Mouse (Mus musculus) adrenal gland, adult 18-20 months (tissue): ENCODE results near the gene Eif1. TPM values are rescaled to one million over a fixed set of nuclear protein-coding genes. Genes with fewer than 3 reads are reported as not detected.
A peak's percentile ranks its signal among the peaks of the same experiment; 100 is the strongest.
"Not testable (repeated sequence)": the region's sequence is repeated elsewhere in the genome, so short reads cannot be mapped to it uniquely, and the experiment has no call there.

Experiments
- DNase-seq, 2 experiments: peaks; one replicate each; pipeline ENCODE4 v3.0.0; 2021 to 2022; ENCODE audit warnings: low spot score in 2 of 2
- long read RNA-seq, 2 experiments: library from polyadenylated mRNA; stranded (forward); transcript quantifications; one replicate each; pipeline ENCODE4 v2.0.0; 2021
- total RNA-seq, 2 experiments: library from RNA; stranded (reverse); gene quantifications; 1 replicate in 1 of 2; 2 replicates in 1 of 2; pipeline ENCODE4 v1.2.3; 2021

Eif1 gene
- total RNA-seq: 1,000 to 10,000 TPM; 1,436 to 1,462 TPM
- long read RNA-seq, experiment 1, transcript Eif1-201 (4 exons, 1,322 nt): major isoform, 395 of 417 reads
- long read RNA-seq, experiment 1, partial matches to known transcripts: 5 of 417 reads
- long read RNA-seq, experiment 1, other reads (novel, unspliced or antisense): 12 of 417 reads
- long read RNA-seq, experiment 2, transcript Eif1-201 (4 exons, 1,322 nt): major isoform, 898 of 938 reads
- long read RNA-seq, experiment 2, transcript Eif1-203 (3 exons, 447 nt): minor isoform, 10 of 938 reads
- long read RNA-seq, experiment 2, partial matches to known transcripts: 2 of 938 reads
- long read RNA-seq, experiment 2, other reads (novel, unspliced or antisense): 27 of 938 reads

DNA sequence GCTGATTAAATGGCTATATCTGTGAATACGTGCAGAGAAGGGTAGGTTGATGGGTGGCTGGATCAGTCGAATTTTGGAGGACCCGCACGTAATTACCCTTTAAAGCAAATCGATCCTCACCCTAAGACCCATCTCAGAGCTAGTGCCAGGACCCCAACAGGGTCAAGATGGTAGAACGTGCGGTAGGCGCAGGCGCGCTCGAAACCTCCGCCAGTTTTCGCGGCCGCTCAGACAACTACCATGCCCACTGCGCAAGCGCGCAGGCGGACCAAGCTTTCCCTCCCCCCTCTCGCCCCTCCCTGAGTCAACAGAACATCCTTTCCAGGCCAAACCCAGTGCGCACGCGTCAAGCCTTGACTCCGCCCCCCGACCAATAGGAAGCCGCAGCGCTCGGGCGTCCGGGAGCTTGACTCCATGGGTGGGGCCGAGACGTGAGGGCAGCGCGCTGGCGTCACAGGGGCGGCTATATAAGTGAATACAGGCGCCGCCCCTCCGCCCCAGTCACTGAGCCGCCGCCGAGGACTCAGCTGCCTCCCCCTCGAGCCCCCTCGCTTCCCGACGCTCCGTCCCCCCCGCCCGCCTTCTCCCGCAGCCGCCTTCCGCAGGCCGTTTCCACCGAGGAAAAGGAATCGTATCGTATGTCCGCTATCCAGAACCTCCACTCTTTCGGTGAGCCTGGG, at the start of gene Eif1:
Gene Eif1 (plus strand): TSS at position 394 of the 680 bp plus-strand sequence.
- DNase-seq: peak; percentile 99 to 100

DNA sequence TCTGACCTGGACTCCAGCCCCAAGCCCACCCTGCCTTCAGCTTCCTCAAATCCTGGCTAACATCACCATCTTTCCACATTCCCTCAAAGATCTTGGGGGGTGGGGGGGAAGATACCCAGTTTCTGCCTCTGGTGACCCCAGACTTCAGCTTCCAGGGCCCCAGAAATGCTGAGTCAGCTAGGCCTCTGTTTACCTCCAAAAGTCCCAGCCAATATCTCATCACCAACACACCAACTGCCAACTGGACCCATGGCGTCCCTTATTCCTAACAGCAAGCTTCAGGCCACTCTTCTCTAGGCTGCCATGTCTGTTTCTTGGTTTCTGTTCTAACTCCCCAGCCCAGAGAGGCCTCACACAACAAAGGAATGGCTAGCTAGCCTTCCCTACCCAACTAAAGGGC, 47.8 kb upstream of the Eif1 start:
- DNase-seq: no peak

DNA sequence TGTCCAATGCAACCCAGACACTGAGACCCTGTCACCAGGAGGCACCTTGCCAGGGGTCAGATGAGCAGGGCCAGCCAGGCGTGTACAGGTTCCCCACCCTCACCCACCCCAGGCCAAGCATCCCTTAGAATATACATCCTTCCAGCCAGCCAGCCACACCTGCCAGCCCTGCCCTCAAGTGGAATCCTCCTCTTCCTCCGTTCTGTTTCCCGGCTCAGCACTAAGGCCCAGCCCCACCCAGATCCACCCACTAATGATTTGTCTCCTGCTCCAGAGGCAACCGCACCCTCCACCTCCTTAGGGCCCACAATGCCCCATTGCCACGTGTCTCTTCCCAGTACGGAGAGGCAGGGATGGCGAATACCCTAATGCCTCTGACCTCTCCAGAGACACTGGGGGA, 45.0 kb upstream of the Eif1 start:
- no peak for DNase-seq

DNA sequence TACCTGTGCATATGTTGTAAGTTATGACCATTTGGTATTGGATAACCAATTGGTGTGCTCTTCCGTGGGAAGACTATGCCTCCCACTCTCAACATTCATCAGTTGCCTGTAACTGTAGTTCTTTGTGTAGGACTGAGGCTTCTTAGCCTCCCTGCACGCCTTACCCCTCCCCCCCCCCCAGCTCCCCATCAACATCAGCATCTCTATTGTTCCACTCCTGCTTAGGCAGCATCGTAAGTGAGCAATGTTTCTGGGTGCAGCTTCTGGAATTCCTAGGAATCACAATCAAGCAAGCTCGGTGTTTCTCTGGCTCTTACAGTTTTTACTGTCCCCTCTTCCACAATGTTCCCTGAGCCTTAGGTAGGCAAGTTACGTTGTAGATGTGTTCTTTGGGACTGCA, 44.2 kb upstream of the Eif1 start:
- DNase-seq: no peak

DNA sequence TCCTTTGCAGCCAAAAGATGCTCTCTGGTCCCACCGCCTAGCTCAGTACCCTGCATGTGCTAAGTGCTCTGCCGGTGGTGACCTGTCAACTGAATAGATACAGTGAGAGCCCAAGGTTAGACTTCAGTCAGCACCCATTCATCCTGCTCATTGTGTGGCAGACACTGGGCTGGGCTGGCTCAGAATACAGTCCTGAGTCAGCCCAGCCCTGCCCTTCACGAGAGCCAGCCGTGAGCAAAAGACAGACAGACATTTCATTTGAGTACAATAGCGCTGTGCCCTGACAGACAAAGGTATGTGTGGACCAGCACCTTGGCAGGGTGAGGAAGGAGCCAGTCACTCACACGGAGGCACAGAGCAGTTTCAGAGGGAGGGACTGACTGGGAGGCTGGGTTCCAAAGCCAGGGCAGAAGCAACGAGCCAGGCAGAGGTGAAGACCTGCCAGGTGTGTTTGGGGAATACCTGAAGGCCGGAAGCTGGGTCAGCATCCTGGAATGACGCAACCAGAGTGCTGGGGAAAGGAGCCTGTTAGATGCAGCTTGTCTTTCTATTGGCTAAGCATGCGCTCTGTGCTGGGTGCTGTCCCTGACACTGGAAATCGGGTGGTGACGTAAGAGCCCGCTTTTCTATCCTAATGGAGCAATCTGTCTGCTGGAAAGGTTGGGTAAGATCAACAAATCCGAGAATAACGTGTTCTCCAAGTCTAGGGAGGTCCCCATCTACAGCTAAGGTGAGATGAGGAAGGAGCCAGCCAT, 41.8 kb upstream of the Eif1 start:
- DNase-seq: no peak

DNA sequence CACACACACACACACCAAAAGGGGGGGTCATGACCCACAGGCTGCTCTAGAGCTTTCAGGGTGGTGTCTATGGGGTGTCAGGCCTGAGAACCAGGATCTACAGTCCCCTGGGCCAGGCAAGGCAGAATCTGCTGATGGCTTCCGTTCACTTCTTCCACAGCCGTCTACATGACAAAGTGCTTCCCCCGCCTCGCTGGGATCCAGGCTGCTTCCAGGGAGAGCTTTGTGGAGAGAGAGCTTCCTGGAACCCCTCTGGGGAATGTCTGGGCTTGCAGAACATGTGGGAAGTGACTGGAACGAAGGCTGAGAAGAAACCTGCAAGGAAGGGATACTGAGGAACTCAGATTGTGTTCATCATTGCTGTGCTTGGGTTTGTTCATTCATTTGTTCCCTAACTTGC, 40.9 kb upstream of the Eif1 start:
- DNase-seq: no peak

DNA sequence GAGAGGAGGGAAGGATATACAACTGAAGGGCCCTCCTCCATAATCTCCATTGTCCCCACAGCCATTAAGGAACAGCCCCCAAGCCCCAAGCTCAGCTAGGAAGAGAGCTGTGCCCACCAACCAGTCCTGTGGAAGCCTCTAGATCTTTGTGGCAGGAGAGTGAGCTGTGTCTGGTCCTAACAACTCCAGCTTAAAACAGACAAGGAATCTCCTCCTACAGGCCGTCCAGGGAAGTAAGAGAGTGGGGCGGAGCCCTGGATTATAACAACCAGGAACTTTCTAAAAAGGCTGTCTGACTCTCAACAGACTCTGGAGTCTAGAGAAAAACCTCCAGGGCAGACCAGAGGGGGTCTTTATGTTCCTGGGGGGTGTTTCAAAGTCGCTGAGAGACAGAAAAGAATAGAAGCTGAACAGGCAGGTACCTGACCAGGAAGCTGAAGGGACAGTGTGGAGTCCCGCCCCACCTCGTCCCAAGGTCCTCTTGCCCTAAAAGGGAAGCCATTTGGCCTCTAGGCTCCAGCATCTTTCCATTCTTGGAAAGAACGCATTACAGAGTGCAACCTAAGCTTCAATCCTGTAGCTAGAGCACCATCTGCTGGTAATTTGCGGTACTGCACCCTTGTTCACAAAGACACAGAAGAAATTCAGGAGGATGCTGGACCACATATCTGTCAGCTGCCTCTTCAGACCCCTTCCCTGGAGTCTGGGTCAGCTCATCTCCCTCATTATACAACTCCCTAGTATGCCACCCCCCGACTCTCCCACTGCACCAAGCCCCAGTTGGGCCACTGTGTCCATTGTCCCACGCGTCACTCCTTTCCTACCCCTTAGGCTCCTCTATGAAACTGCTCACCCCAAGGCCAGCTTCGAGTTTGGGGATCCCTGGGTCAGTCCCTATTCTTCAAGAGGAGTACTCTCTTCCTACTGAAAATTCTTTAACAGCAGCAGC, 37.8 kb upstream of the Eif1 start:
- DNase-seq: peak; percentile 82 to 85

DNA sequence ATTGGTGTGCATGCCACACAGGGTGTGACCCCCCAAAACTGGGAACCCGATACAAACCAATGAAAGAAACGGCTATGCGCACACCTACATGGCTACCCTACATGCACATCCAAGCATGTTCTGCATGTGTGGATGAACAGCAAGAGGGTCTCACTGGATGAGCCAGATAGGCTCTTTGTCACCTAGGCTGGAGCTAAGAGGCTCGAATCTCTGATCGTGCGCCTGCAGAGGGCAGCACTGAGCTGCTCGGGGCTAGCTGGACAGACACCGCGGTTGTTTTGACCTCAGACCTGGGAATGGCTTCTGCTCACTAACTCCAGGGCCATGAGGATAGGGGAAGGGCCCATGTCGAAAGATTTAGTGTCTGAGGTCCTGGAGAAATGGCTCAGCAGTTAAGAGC, 37.1 kb upstream of the Eif1 start:
- peak; percentile 78 to 81 for DNase-seq

DNA sequence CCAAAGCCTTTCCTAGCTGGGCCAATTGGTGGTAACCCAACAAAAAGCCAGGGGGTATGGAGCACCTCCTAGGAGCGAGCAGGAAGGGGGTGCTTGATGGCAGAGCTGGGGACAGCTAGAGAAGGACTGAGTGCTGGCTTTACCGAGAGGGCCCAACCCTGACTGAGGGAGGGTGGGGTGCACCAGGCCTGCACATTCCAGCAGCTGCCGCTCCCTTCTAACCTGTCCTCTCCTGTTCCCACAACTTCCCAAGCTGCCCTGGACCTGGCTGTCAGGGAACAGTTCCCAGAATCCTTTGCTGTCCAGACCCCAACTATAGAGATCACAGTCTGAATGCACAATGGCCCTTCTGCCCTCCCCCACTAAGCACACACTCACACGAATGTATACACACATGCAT, 34.7 kb upstream of the Eif1 start:
- no peak for DNase-seq

DNA sequence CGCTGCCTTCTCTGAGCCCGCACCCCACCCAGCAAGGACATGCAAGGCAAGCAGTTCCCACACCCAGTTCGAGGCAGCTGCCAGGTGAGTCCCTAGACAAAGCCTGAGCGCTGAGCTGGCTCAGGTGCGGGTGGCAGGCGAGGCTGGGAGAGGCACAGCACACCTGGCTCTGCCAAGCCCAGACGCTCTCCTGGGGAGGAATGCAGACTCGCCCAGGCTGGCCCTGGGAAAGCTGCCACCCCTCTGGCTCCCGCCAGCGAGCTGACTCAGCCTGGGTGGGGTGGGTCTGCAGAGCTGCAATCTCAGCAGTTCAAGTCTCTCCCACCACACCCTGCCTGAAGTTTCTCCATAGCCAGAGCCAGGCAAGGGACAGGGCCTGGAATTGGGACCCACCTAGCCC, 32.7 kb upstream of the Eif1 start:
- DNase-seq: no peak

DNA sequence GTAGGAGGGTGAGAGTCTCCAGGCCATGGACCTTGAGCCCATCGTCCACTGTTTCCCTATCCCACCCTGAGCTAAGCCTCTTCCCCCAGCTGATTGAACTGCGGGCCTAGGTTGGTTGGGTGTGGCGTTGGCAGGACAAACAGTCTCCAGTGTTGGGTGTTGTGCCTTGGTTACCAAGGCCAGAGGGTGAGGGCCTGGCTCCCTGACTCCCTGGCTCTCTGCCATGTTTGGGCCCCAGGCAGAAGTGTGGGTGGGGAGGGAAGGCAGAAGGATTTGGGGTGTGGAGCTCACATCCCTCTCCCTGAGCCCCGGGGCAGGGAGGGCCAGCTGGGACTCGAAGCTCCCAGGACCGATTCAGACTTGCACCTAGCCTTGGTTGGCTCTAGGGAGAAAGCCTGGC, 30.7 kb upstream of the Eif1 start:
- DNase-seq: no peak

DNA sequence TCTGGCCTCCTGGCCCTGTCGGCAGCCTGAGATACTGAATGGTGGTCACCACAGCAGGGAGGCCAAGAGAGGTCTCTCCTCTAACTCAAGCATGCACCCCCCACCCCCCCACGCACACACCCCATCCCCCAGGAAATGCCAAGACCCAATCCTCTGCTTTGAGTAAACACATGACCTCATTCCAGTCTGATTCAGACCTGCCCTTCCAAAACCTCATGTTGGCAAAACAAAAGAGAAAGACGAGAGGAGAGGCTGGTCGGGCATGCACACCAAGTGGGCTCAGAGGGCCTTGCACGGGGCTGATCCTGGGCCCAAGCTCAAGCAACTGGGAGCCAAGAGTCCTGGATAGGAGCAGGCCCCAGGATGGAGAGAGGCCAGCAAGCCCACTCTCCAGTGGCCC, 29.4 kb upstream of the Eif1 start:
- no peak for DNase-seq

DNA sequence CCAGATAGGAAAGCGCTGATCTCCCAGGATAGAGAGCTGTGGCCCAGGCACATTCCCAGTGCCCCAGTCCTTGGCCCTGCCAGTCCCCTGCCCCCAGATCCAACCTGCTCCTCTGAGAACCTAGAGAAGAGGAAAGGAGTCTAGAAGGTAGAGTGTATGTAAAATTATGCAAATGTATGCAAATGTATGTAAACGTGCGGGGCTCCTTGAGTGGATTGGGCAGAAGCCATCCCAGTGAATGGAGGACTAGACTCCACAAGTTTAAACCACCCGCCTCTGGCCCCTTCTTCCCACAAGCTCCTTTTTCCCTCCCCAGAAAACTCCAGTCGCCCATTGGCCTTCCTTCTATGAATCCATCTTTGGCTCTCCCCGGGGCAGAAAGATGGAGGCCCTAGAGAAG, 26.8 kb upstream of the Eif1 start:
- DNase-seq: no peak

DNA sequence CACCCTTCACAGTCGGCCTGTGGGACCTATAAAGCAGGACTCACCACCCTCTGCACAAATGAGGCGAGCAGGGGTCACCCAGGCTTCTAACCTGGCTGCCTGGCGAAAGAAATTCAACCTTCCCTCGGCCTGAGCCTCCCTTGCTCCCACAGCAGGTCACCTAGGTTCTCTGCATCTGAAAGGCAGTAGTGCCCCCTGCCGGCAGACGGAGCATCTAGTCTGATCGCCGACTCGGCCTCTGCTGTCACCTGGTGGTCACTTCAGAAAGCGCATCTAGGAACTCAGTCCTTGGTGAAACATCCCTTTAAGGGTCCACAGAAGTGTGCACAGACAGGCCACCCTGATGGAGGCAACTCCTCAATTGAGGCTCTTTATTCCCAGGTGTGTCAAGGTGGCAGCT, 24.4 kb upstream of the Eif1 start:
- DNase-seq: peak; percentile 79 to 86

DNA sequence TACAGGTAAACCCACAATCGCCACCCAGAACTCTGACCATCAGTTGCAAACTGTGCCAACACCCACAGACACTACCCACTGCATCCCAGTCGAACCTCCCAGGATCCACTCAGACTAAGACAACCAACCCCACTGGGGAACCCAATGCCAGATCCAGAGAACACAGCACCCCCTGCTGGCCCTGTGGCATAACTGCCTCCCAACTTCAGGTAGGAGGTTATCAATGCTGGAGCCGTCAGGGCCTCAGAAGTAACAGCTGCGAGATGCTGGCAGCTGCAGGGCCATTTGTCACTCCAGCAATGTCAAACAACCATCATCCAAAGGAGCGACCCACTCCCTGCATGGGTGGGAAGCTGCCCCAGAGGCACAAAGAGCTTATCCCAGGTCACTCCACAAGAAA, 21.9 kb upstream of the Eif1 start:
- no peak for DNase-seq

DNA sequence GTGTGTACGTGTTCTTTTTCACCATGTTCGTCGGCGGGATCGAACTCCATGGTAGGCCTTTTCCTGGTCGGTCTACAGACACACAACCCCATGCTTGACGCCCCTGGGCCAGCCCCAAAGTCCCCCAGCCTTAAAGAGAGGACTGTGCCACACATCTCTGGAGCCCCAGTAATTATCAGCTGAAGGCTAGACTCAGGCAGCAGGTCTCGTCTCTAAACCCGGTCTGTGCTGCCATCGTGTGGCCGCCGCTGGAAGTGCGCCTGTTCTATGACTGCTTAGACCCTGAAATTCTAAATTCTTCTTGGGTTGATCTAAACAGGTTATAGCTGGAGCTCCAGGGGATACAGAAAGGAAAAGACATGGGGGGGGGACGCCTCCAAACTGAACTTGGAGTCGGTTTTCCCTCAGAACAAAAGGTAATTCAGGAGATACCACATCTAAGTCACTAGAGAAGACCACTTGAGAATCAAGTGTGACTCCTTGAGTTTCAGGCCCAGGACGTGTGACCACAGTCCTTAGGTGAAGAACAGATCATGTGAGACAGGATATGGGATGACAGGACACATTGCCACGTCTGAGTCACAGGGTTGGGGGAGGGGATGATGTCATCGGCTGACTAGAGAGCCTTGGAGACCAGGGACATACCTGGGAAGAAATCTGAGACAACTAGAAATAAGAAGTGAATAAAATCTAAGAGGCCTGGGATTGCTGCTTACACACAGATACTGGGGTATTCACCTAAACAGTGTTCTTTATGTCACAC, 21.2 kb upstream of the Eif1 start:
- peak; percentile 82 to 84 for DNase-seq

DNA sequence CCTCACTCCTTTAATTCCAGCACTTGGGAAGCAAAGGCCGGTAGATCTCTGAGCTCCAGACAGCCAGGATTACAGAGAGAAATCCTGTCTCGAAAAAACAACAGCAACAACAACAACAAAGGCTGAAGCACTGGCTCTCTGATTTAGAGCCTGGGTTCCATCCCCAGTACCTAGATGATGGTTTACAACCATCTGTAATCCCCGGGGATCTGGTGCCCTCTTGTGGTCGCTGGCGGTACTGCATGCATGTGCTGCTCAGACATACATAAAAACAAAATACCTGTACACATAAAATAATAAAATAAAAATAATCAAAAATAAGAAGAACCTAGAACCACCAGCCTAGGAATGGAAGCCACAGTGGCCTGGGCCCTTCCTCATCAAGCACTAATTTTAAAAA, 19.4 kb upstream of the Eif1 start:
- peak; percentile 66 to 74 for DNase-seq

DNA sequence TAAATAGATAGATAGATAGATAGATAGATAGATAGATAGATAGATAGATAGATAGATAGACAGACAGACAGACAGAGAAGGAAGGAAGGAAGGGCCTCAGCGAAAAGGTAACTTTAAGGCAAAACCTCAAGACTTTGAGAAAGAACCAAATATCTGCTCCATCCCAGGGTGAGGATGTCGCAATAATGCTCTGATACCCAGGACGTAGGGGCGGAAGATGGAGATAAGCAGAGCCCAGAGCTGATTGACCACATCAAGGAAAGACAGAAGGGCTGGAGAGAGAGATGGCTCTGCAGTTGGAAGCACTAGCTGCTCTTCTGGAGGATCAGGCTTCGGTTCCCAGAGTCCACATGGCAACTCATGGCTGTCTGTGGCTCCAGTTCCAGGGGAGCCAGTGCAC, 18.4 kb upstream of the Eif1 start:
- no peak for DNase-seq

DNA sequence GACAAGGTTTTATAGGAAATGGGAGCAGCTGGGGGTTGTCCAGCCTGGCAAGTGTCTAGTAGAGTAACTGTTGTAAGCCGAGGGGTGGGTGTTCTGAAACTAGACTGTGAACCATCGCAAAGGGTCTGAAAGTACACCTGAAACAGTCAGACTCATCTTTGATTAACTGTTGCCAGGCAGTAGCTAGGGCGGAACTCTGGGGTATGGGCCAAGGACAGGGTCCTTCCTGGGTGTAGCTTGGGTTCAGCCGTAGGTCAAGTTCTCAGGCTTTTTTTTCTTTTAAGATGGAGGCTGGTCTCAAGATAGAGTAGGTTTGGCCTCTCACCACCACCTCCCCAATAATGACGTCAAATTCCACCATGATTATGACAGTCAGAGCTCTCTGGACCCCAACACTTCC, 11.8 kb upstream of the Eif1 start:
- DNase-seq: no peak

DNA sequence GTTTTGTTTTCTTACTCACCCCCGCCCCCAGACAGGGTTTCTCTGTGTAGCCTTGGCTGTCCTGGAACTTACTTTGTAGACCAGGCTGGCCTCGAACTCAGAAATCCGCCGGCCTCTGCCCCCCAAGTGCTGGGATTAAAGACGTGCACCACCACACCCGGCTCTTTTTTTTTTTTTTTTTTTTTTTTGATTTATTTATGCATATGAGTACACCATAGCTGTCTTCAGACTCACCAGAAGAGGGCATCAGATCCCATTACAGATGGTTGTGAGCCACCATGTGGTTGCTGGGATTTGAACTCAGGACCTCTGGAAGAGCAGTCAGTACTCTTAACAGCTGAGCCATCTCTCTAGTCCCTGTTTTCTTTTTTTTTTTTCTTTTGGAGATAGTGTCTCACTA, 11.0 kb upstream of the Eif1 start:
- not testable (repeated sequence) for DNase-seq
